Mouse (Mus musculus): ENCODE results near the gene Vdac2. TPM values are rescaled to one million over a fixed set of nuclear protein-coding genes. Genes with fewer than 3 reads are reported as not detected.

Vdac2 gene
- polyA plus RNA-seq, 1 experiment from 2014 or later, result 297 TPM

DNA sequence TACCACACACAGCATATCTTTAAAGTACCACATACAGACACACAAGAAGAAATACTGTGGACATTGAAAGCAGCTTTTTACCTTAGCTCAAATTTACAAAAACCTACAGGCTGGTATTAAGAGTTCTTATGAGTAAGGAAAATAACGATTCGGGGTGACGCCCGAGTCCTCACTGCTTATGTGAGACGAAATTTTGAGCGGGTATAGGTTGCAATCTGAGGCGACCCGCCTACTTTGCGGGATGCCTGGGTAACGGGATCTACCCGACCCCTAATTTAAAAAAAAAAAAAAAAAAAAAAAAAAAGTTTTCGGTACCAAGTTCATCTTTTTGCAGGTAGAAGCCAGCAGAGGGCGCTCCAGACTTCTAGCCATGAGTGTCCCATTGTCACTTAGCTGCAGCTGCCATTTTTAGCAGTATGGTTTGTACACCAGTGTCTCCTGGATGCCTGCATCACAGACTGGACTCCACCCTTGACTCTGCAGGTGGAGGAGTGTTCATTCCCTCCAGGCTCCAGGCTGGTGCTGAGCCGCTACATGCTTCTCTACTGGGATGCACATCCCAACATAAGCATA is 12.4 kb upstream of the Vdac2 start:
- H3K4me2 ChIP-seq (ENCODE audit: low read depth, low read length), result no peak overlapping the region
- no peak for ATAC-seq (ENCODE audit: insufficient read depth, low FRiP score)

DNA sequence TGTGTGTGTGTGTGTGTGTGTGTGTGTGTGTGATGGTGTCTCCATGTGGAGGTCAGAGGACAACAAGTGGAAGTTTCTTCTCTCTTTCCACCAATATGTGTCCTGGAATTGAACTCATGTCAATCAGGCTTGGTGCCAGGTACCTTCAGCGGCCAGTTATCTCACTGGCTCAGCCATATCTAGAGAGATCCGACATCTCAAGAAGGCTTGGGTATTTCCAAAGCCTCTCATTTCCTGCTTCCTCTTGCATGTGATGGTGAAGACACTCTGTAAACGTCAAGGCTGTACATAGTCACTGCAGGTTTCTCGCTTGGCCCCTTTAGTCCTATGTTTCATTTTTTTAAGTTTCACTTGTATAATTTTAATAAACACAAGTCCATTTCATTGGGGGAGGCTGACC is 11.8 kb upstream of the Vdac2 start:
- Histone ChIP-seq H3K9ac (ENCODE audit: low read length) (no peak overlapping the region), H3K4me1 (ENCODE audit: control insufficient read depth, insufficient read depth, low read length) (0 out of 2 replicates have a peak, but pooled peaks cover 2% of the 10 kb centered on the region), H3K4me2 (ENCODE audit: low read depth, low read length) (no peak overlapping the region), H3K9me3 (replicated peaks; ENCODE audit: control insufficient read depth, low read length) (no peaks in the 10 kb centered on the region), H3K27me3 (ENCODE audit: control insufficient read depth, insufficient read depth, low read length) (no peaks in the 10 kb centered on the region), H3K4me3 (replicated peaks; ENCODE audit: low read length) (no peak overlapping the region), H3K27ac (ENCODE audit: low read length) (no peak overlapping the region), H3K36me3 (ENCODE audit: control insufficient read depth, insufficient read depth, low read length) (no peaks in the 10 kb centered on the region)
- WGBS, result 67% methylated on average over 4 of the region's 4 CpGs
- ATAC-seq (ENCODE audit: insufficient read depth, low FRiP score), result no peak

More for the DNA sequence above, 12.4 kb upstream of the Vdac2 start:
- no peak overlapping the region for H3K27ac ChIP-seq (ENCODE audit: low read length)
- no peak overlapping the region for H3K4me3 ChIP-seq (replicated peaks; ENCODE audit: low read length)
- H3K27me3 ChIP-seq (ENCODE audit: control insufficient read depth, insufficient read depth, low read length), result no peaks in the 10 kb centered on the region
- no peaks in the 10 kb centered on the region for H3K36me3 ChIP-seq (ENCODE audit: control insufficient read depth, insufficient read depth, low read length)
- 22% methylated on average over 14 of the region's 14 CpGs for WGBS
- H3K9me3 ChIP-seq (replicated peaks; ENCODE audit: control insufficient read depth, low read length), result no peaks in the 10 kb centered on the region
- H3K4me1 ChIP-seq (ENCODE audit: control insufficient read depth, insufficient read depth, low read length), result 0 out of 2 replicates have a peak, but pooled peaks cover 2% of the 10 kb centered on the region
- no peak overlapping the region for H3K9ac ChIP-seq (ENCODE audit: low read length)

GRCm38 (mm10) chr14:21813847-21814246 is 11.2 kb upstream of the Vdac2 start:
- H3K4me3 ChIP-seq (replicated peaks; ENCODE audit: low read length), result no peak overlapping the region
- 79% methylated on average over 3 of the region's 3 CpGs for WGBS
- 0 out of 2 replicates have a peak, but pooled peaks cover 2% of the 10 kb centered on the region for H3K4me1 ChIP-seq (ENCODE audit: control insufficient read depth, insufficient read depth, low read length)
- H3K27ac ChIP-seq (ENCODE audit: low read length), result no peak overlapping the region
- H3K36me3 ChIP-seq (ENCODE audit: control insufficient read depth, insufficient read depth, low read length), result no peaks in the 10 kb centered on the region
- no peaks in the 10 kb centered on the region for H3K9me3 ChIP-seq (replicated peaks; ENCODE audit: control insufficient read depth, low read length)
- no peaks in the 10 kb centered on the region for H3K27me3 ChIP-seq (ENCODE audit: control insufficient read depth, insufficient read depth, low read length)
- no peak overlapping the region for H3K9ac ChIP-seq (ENCODE audit: low read length)
- ATAC-seq (ENCODE audit: insufficient read depth, low FRiP score), result no peak
- H3K4me2 ChIP-seq (ENCODE audit: low read depth, low read length), result no peak overlapping the region

- no peak overlapping the region for H3K4me3 ChIP-seq (replicated peaks; ENCODE audit: low read length)
- ATAC-seq (ENCODE audit: insufficient read depth, low FRiP score), result no peak
- 0 out of 2 replicates have a peak, but pooled peaks cover 2% of the 10 kb centered on the region for H3K4me1 ChIP-seq (ENCODE audit: control insufficient read depth, insufficient read depth, low read length)
- H3K9ac ChIP-seq (ENCODE audit: low read length), result no peak overlapping the region
- no peaks in the 10 kb centered on the region for H3K36me3 ChIP-seq (ENCODE audit: control insufficient read depth, insufficient read depth, low read length)
- WGBS, result 91% methylated on average over 4 of the region's 4 CpGs
- H3K27ac ChIP-seq (ENCODE audit: low read length), result no peak overlapping the region
- no peak overlapping the region for H3K4me2 ChIP-seq (ENCODE audit: low read depth, low read length)
- H3K9me3 ChIP-seq (replicated peaks; ENCODE audit: control insufficient read depth, low read length), result no peaks in the 10 kb centered on the region
- no peaks in the 10 kb centered on the region for H3K27me3 ChIP-seq (ENCODE audit: control insufficient read depth, insufficient read depth, low read length)
Observed at GRCm38 (mm10) chr14:21814606-21815005, 10.4 kb upstream of the Vdac2 start.

DNA sequence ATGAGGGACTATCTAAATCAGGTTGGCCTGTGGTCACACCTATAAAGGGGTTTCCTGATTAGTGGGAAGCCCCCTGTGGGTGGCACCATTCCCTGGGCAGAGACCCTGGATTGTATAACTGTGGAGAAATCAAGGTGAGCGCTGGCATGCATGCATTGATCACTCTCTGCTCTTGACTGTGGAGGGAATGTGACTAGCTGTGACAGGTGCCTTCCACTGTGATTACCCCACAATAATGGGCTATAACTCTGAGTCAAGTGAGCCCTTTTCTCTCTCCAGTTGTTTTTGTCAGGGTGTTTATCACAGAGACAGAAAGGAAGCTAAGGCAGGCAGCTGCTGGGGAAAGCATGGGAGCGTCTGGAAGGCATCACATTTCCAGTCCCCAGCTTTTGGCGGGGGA is 8.8 kb upstream of the Vdac2 start:
- 56% methylated on average over 3 of the region's 3 CpGs for WGBS

DNA sequence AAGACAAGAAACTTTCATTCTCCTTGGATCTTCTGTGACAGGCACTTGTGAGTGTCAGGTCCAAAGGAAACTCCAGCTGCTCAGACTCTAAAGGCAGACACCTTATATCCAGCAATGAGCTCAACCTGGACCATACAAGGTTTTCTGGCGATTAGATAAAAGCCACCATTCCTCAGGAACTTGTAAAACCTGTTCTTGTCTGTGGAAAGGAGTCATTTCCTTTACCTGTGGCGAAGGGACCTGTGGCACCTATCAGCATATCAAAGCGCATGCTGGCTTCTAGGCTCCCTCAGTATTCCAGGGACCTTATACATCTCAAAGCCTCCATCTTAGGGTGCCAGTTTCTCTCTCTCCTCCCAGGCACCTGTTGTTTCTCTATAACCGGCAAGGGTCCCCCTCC is 7.6 kb upstream of the Vdac2 start:
- ATAC-seq (ENCODE audit: insufficient read depth, low FRiP score), result peak; percentile 70
- Histone ChIP-seq H3K27ac (ENCODE audit: low read length) (peak overlapping the region; percentile 77), H3K36me3 (ENCODE audit: control insufficient read depth, insufficient read depth, low read length) (no peaks in the 10 kb centered on the region), H3K4me1 (ENCODE audit: control insufficient read depth, insufficient read depth, low read length) (0 out of 2 replicates have a peak, but pooled peaks cover 2% of the 10 kb centered on the region), H3K9ac (ENCODE audit: low read length) (no peak overlapping the region), H3K9me3 (replicated peaks; ENCODE audit: control insufficient read depth, low read length) (no peaks in the 10 kb centered on the region), H3K27me3 (ENCODE audit: control insufficient read depth, insufficient read depth, low read length) (no peaks in the 10 kb centered on the region), H3K4me3 (replicated peaks; ENCODE audit: low read length) (no peak overlapping the region), H3K4me2 (ENCODE audit: low read depth, low read length) (no peak overlapping the region)
- WGBS, result 40% methylated on average over 4 of the region's 4 CpGs

More for the DNA sequence above, 8.8 kb upstream of the Vdac2 start:
- H3K4me3 ChIP-seq (replicated peaks; ENCODE audit: low read length), result no peak overlapping the region
- ATAC-seq (ENCODE audit: insufficient read depth, low FRiP score), result no peak
- no peaks in the 10 kb centered on the region for H3K9me3 ChIP-seq (replicated peaks; ENCODE audit: control insufficient read depth, low read length)
- H3K27ac ChIP-seq (ENCODE audit: low read length), result no peak overlapping the region
- H3K9ac ChIP-seq (ENCODE audit: low read length), result no peak overlapping the region
- 0 out of 2 replicates have a peak, but pooled peaks cover 2% of the 10 kb centered on the region for H3K4me1 ChIP-seq (ENCODE audit: control insufficient read depth, insufficient read depth, low read length)
- H3K4me2 ChIP-seq (ENCODE audit: low read depth, low read length), result no peak overlapping the region
- no peaks in the 10 kb centered on the region for H3K36me3 ChIP-seq (ENCODE audit: control insufficient read depth, insufficient read depth, low read length)
- no peaks in the 10 kb centered on the region for H3K27me3 ChIP-seq (ENCODE audit: control insufficient read depth, insufficient read depth, low read length)

DNA sequence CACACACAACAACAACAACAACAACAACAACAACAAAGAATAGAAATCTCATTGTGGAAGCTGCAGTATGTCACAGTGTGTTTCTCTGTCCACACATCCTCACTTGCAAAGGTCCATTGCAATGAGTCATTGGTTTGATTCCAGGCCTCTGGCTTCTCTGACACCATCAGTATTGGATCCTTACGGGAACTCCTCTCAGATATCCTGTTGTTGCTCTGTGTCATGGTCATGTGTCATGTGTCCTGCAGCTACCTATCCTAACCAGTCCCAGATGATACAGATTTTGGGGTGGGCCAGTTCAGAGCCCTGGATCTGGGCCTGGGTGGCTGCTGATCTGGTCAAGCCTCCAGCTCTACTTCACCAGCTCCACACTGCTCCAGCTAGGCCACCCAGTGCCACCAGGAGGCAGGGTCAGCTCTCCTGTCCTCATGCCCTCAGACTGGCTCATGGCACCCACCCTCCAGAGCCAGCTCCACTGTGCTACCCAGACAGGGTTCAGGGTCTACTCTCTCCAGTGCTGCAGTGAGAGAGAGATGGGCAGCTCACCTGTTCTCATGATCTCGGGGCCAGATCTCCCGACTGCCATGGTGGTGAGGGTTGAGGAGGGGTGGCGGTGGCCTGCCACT is 4.0 kb upstream of the Vdac2 start:
- no peak overlapping the region for H3K4me2 ChIP-seq (ENCODE audit: low read depth, low read length)
- 86% methylated on average over 4 of the region's 4 CpGs for WGBS
- H3K4me3 ChIP-seq (replicated peaks; ENCODE audit: low read length), result no peak overlapping the region
- H3K4me1 ChIP-seq (ENCODE audit: control insufficient read depth, insufficient read depth, low read length), result peaks cover 13% of the 10 kb centered on the region
- ATAC-seq (ENCODE audit: insufficient read depth, low FRiP score), result no peak
- H3K27ac ChIP-seq (ENCODE audit: low read length), result no peak overlapping the region
- H3K36me3 ChIP-seq (ENCODE audit: control insufficient read depth, insufficient read depth, low read length), result no peaks in the 10 kb centered on the region
- no peaks in the 10 kb centered on the region for H3K27me3 ChIP-seq (ENCODE audit: control insufficient read depth, insufficient read depth, low read length)
- H3K9ac ChIP-seq (ENCODE audit: low read length), result no peak overlapping the region
- no peaks in the 10 kb centered on the region for H3K9me3 ChIP-seq (replicated peaks; ENCODE audit: control insufficient read depth, low read length)

GRCm38 (mm10) chr14:21822307-21822706 is 2.7 kb upstream of the Vdac2 start:
- Histone ChIP-seq H3K9me3 (replicated peaks; ENCODE audit: control insufficient read depth, low read length) (no peaks in the 10 kb centered on the region), H3K9ac (ENCODE audit: low read length) (no peak overlapping the region), H3K4me2 (ENCODE audit: low read depth, low read length) (no peak overlapping the region), H3K4me3 (replicated peaks; ENCODE audit: low read length) (no peak overlapping the region), H3K27me3 (ENCODE audit: control insufficient read depth, insufficient read depth, low read length) (no peaks in the 10 kb centered on the region), H3K4me1 (ENCODE audit: control insufficient read depth, insufficient read depth, low read length) (peaks cover 16% of the 10 kb centered on the region), H3K36me3 (ENCODE audit: control insufficient read depth, insufficient read depth, low read length) (no peaks in the 10 kb centered on the region), H3K27ac (ENCODE audit: low read length) (peak overlapping the region; percentile 84; the same call in 1 of the 2 replicates)
- 69% methylated on average over 7 of the region's 7 CpGs for WGBS
- no peak for ATAC-seq (ENCODE audit: insufficient read depth, low FRiP score)

DNA sequence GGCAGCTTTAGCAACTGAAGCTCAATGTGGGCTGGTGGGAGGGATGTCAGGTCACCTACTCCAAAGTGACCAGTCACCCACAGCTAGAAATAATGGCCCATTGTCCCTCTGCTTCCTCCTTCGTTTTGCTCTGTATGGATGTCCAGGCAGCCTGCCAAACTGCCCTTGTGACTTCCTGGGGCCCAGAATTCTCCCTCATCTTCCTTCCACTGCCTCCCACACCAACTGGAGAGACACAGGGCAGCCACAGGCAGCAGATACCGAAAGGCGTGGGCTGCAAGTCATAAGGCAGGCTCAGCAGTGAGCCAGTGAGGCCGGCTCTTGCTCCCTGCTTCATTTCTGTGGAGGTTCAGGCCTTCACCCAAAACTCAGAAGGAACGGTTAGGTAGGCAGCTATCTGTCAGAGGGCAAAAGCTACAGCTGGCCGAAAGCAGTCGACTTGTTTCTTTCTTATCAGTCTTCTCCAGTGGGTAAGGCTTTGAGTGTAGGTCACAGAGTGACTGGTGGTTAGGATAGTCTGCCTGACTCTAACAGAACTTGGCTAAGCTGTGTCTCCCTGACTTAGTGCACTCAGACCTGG is 2.2 kb upstream of the Vdac2 start:
- Histone ChIP-seq H3K36me3 (ENCODE audit: control insufficient read depth, insufficient read depth, low read length) (no peaks in the 10 kb centered on the region), H3K4me2 (ENCODE audit: low read depth, low read length) (no peak overlapping the region; the same call in 1 of the 2 replicates), H3K4me1 (ENCODE audit: control insufficient read depth, insufficient read depth, low read length) (peaks cover 16% of the 10 kb centered on the region), H3K9me3 (replicated peaks; ENCODE audit: control insufficient read depth, low read length) (no peaks in the 10 kb centered on the region), H3K9ac (ENCODE audit: low read length) (peak overlapping the region; percentile 53; the same call in 1 of the 2 replicates), H3K4me3 (replicated peaks; ENCODE audit: low read length) (no peak overlapping the region), H3K27me3 (ENCODE audit: control insufficient read depth, insufficient read depth, low read length) (no peaks in the 10 kb centered on the region), H3K27ac (ENCODE audit: low read length) (peak overlapping the region; percentile 84)
- ATAC-seq (ENCODE audit: insufficient read depth, low FRiP score), result peak; percentile 42
- WGBS, result 27% methylated on average over 7 of the region's 7 CpGs
